Mouse (Mus musculus): ENCODE data around the gene Gulp1. TPM values are rescaled to one million over a fixed set of nuclear protein-coding genes. Genes with fewer than 3 reads are reported as not detected.

Gulp1 gene
- total and polyA plus RNA-seq, 3 experiments: not detected

DNA sequence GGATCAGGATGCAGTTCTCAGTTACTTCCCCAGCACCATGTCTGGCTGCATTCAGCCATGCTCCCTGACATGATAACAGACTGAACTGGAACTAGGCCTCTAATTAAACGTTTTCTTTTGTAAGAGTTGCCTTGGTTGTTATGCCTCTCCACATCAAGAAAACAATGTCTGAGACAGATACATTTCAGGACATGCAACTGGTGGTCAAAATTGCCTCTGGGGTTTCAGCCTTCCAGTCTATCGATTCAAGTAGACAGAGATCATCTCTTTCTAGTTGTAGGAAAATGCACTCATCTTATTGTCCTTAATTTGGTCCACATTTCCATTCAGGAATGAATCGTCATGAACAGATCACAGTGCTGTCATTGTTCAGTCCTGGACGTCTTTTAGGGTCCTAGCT is 83.2 kb downstream of the Gulp1 start:
- no peak overlapping the region for H3K4me3 ChIP-seq (replicated peaks in 1 of 3; ENCODE audit: low read depth in 2 of 3, low read length in 2 of 3, poor library complexity in 1 of 3)
- H3K27me3 ChIP-seq (replicated peaks): no peaks in the 10 kb centered on the region
- in situ Hi-C loops (cut with MboI; ENCODE audit: low pct_ligation_motif_present, low pct_unique_long_range_greater_than_20kb, low sequenced_read_pairs): no loop called here
- H3K27ac ChIP-seq (ENCODE audit: insufficient read depth, low read depth): no peak overlapping the region
- H3K9ac ChIP-seq (ENCODE audit: insufficient read depth, low read depth): no peak overlapping the region
- H3K79me2 ChIP-seq (replicated peaks; ENCODE audit: control insufficient read depth, extremely low read depth, insufficient read depth, poor library complexity, severe bottlenecking): no peaks in the 10 kb centered on the region
- TF ChIP-seq GABPA (IDR thresholded peaks at IDR 0.05; ENCODE audit: insufficient replicate concordance, low read depth, low read length): no peak
- TF ChIP-seq SMC3 (IDR thresholded peaks at IDR 0.05; ENCODE audit: low read depth, low read length): no peak
- no peak for TF ChIP-seq NRF1 (IDR thresholded peaks at IDR 0.05; ENCODE audit: low read depth, low read length)
- TF ChIP-seq MXI1 (IDR thresholded peaks at IDR 0.05; ENCODE audit: low read depth, low read length): no peak
- no peak for TF ChIP-seq EP300 (IDR thresholded peaks at IDR 0.05; ENCODE audit: low read length)
- no peak for TF ChIP-seq ZC3H11A (IDR thresholded peaks at IDR 0.05; ENCODE audit: low read depth, low read length)
- TF ChIP-seq ETS1 (conservative IDR thresholded peaks at IDR 0.05; ENCODE audit: low read depth, low read length): no peak
- no peaks in the 10 kb centered on the region for H3K4me1 ChIP-seq (ENCODE audit: control insufficient read depth in 1 of 2, insufficient read depth in 2 of 2)
- no peak for DNase-seq (ENCODE audit: extremely low read depth)
- no peak overlapping the region for H3K4me2 ChIP-seq (ENCODE audit: insufficient read depth, low read depth, poor library complexity, severe bottlenecking)
- dilution Hi-C loops (cut with MboI; ENCODE audit: extremely low pct_ligation_motif_present, extremely low pct_unique_long_range_greater_than_20kb, low sequenced_read_pairs): no loop called here
- H3K9me3 ChIP-seq (replicated peaks; ENCODE audit: low read length): no peaks in the 10 kb centered on the region
- no peaks in the 10 kb centered on the region for H3K36me3 ChIP-seq (replicated peaks in 1 of 2; ENCODE audit: control insufficient read depth in 1 of 2, insufficient read depth in 1 of 2, low read length in 1 of 2)

DNA sequence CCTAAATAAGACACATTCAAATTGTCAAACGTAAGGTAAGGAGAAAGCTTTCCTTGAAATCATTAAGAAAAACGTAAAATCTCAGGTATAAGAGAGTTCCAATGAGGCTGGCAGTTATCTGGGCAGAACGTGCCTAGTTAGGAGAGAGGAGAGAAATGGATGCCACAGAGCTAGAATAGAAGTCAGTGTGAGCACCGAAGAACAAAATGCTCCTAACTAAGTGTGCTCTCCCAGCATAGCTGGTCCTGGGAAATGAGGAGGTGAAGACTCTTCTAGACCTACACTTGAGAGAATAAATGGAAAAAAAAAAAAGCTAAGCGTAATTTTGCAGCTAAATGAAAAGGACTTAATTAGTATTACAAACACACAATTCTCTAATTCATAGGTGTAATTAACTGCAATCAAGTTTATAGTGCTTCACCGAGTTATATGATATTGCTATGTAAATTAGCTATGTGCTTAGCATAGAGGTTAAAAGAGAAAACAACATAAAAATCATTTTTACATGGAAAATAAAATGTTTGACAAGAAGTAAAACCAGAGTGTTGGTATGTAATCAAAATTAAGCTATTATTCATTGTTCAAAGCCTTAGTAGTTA is 94.5 kb downstream of the Gulp1 start:
- Histone ChIP-seq H3K4me3 (replicated peaks in 1 of 3; ENCODE audit: low read depth in 2 of 3, low read length in 2 of 3, poor library complexity in 1 of 3) (no peak overlapping the region), H3K9me3 (replicated peaks; ENCODE audit: low read length) (no peaks in the 10 kb centered on the region), H3K4me2 (ENCODE audit: insufficient read depth, low read depth, poor library complexity, severe bottlenecking) (no peak overlapping the region), H3K27ac (ENCODE audit: insufficient read depth, low read depth) (no peak overlapping the region), H3K4me1 (ENCODE audit: control insufficient read depth in 1 of 2, insufficient read depth in 2 of 2) (peaks cover 0 to 6% of the 10 kb centered on the region in 2 experiments; a peak in 1 of 4 replicates), H3K27me3 (replicated peaks) (no peaks in the 10 kb centered on the region), H3K36me3 (replicated peaks in 1 of 2; ENCODE audit: control insufficient read depth in 1 of 2, insufficient read depth in 1 of 2, low read length in 1 of 2) (no peaks in the 10 kb centered on the region), H3K79me2 (replicated peaks; ENCODE audit: control insufficient read depth, extremely low read depth, insufficient read depth, poor library complexity, severe bottlenecking) (no peaks in the 10 kb centered on the region), H3K9ac (ENCODE audit: insufficient read depth, low read depth) (no peak overlapping the region)
- no peak for DNase-seq (ENCODE audit: extremely low read depth)
- in situ Hi-C loops (cut with MboI; ENCODE audit: low pct_ligation_motif_present, low pct_unique_long_range_greater_than_20kb, low sequenced_read_pairs): no loop called here
- dilution Hi-C loops (cut with MboI; ENCODE audit: extremely low pct_ligation_motif_present, extremely low pct_unique_long_range_greater_than_20kb, low sequenced_read_pairs): no loop called here
- no peak for TF ChIP-seq USF2 (conservative IDR thresholded peaks at IDR 0.05; ENCODE audit: low read depth, low read length)
- TF ChIP-seq UBTF (IDR thresholded peaks at IDR 0.05; ENCODE audit: low read depth, low read length): no peak
- no peak for TF ChIP-seq POLR2A (IDR thresholded peaks at IDR 0.05; ENCODE audit: low read depth, low read length)
- TF ChIP-seq SIN3A (IDR thresholded peaks at IDR 0.05; ENCODE audit: low read length): no peak
- no peak for TF ChIP-seq E2F4 (IDR thresholded peaks at IDR 0.05; ENCODE audit: insufficient replicate concordance, low read depth, low read length)
- no peak for TF ChIP-seq RAD21 (IDR thresholded peaks at IDR 0.05; ENCODE audit: low read depth, low read length)
- TF ChIP-seq KAT2A (IDR thresholded peaks at IDR 0.05; ENCODE audit: insufficient replicate concordance, low read length): no peak
- no peak for TF ChIP-seq TBP (conservative IDR thresholded peaks at IDR 0.05; ENCODE audit: low read depth, low read length)
- TF ChIP-seq CTCF (conservative IDR thresholded peaks at IDR 0.05 in 1 of 2, IDR thresholded peaks at IDR 0.05 in 1 of 2; ENCODE audit: low read depth in 2 of 2, low read length in 2 of 2): no peak
- no peak for TF ChIP-seq ELF1 (IDR thresholded peaks at IDR 0.05; ENCODE audit: low read depth, low read length)
- TF ChIP-seq MEF2A (IDR thresholded peaks at IDR 0.05; ENCODE audit: borderline replicate concordance, low read depth, low read length): no peak

All from CH12.LX (cell line).